Mouse (Mus musculus) lung, postnatal 4 days (tissue): ENCODE measurements at regions not wholly inside any gene's neighbourhood (a gene's known extent, or its start where the extent isn't known, plus 50 kb on each side); places are given as distances from the start of the nearest gene placed in this dataset.

Source experiments
- DNase-seq, 2 experiments: peaks; one replicate each; pipeline ENCODE4 v3.0.0; 2021

- no peak for DNase-seq
Observed at GRCm38 (mm10) chr8:6227901-6228300, 1122.8 kb upstream of the Slc10a2 start.

DNA sequence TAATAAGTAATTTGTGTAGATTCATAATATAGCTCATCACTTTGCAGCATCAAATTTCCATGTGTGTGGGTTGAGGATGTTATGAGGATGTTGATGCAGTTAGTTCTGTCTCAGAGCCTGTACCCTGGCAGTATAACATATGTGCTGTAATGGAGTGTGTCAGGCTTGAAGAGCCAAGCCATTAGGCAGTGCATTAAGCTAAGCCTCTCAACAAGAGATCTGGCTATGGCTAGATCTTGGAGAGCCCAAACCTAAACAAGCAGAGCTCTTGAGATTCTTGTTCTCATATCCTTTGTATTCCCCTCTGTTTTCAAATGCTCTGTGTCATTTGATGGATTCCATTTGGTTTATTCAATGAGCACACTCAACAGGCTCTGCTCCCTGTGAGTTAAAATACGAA lies 1120.0 kb upstream of the Slc10a2 start:
- DNase-seq, result no peak

- no peak for DNase-seq
Observed at GRCm38 (mm10) chr8:6207617-6208349, 1102.6 kb upstream of the Slc10a2 start.

DNA sequence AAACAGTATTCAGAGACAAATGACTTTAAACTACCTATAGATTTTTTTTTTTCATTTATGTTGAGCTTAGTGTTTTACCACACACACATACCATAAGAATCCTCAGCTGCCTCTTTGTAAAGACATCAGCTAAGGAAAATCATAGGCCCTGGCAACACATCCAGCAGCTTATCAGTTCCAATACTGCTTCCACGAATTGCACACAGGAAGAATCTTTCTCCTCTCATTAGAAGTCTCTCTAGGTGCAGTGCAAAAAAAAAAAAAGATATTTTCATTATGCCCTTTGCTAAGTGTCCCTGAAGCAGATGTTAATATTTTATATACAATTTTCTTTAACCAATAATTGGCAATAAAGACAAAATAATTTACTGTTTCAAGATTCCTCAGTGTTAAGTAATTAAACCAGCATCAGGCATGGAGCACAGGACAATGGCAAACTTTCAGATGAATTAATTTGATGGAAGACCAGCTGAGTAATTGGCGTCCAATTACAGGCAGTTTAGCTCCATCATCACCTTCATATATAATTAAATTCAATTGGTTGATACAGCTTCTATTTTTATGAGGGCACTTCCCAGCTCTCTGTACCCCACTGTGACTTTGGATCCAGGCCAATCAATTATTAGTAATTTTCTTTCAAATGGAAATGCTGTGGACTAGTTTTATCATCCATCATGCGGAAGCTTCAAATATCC lies 1099.0 kb upstream of the Slc10a2 start:
- no peak for DNase-seq

DNA sequence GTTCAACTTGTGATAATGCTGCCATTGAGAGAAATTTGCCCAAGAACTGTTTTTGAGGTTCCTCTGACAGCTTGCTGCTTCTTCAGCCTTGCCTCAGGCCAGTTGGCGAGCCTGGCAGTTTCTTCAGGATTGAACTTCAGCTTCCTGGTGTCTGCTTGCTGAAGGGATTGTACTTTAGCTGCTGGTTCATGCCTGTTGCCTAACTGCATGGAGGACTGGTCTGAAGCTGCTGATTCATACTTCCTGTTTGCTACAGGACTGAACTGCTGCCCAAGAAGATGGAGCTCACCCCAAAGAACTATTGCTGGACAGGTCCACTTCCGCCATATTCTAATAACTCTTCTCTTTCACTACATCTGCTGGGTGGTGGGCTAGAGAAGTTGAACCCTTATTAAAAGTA lies 1086.3 kb upstream of the Slc10a2 start:
- DNase-seq, result no peak

- no peak for DNase-seq
Observed at GRCm38 (mm10) chr8:6188422-6188821, 1083.3 kb upstream of the Slc10a2 start.

GRCm38 (mm10) chr8:6186561-6186960 lies 1081.4 kb upstream of the Slc10a2 start:
- no peak for DNase-seq

DNA sequence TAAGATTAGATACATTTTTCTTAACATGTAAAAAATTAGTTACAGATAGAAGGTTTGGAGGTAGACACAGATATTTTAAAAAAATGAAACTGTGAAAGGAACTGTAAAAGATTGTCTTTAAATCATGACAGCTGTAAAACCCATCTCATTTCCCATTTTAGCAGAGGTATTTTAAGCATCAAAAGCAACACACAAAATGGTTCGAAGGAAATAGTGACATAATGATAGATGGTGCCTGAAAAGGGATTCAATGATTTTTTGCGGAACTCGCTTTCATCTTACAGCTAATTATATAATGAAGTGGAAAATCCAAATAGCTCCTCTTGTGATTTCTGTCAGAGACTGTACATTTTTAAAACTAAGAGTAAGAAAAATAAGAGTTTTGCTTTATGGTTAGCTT lies 1074.5 kb upstream of the Slc10a2 start:
- DNase-seq, result no peak

GRCm38 (mm10) chr8:6166433-6166832 lies 1061.3 kb upstream of the Slc10a2 start:
- no peak for DNase-seq

GRCm38 (mm10) chr8:6165230-6165629 lies 1060.1 kb upstream of the Slc10a2 start:
- DNase-seq, result no peak

- no peak for DNase-seq
Observed at GRCm38 (mm10) chr8:6164758-6165157, 1059.6 kb upstream of the Slc10a2 start.

DNA sequence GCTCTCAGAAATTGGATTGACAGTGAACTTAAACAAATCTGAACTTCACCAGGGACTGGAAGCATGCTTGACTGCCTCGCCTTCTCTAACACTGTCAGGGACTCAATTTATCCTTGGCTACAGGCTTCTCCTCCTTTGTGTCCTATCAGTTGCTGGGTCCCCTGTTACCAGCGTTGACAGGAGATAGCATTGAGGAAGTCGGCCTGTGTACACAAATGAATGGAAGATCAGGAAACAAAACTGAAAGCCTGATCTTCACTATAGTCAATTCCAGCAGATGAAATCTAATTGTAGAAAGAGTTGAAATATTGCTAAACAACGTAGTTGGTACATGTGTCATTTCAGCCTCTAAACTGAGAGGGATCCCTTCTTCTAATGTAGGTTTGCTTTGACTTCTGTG lies 1039.4 kb upstream of the Slc10a2 start:
- no peak for DNase-seq

- no peak for DNase-seq
Observed at GRCm38 (mm10) chr8:6140090-6140489, 1034.9 kb upstream of the Slc10a2 start.

GRCm38 (mm10) chr8:6139171-6139570 lies 1034.0 kb upstream of the Slc10a2 start:
- DNase-seq, result no peak

DNA sequence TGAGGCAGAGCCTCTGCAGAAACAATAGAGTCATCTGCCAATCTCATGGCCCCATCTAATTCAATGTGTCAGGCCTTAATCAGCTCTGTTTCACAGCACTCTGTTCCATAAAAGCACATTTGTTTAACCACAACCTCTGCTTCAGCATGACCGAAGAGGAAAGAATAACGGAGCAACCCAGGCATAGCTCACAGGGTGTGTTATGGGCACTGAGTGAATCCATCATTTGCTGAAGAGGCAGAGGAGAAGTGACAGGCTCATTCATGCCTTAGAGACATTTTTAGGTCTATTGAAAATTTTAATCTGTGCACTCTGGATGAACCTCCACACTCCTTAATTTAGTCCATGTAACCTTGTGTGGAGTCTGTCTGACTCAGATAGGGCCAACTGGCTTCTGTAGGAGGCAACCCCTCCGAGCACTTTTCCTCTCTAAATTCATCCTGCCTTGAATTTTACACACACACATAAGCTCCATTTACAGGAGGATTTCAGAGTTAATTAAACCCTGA lies 1027.1 kb upstream of the Slc10a2 start:
- DNase-seq, result no peak

- DNase-seq, result no peak
Observed at GRCm38 (mm10) chr8:6125265-6125664, 1020.1 kb upstream of the Slc10a2 start.

- no peak for DNase-seq
Observed at GRCm38 (mm10) chr8:6119506-6119905, 1014.4 kb upstream of the Slc10a2 start.

DNA sequence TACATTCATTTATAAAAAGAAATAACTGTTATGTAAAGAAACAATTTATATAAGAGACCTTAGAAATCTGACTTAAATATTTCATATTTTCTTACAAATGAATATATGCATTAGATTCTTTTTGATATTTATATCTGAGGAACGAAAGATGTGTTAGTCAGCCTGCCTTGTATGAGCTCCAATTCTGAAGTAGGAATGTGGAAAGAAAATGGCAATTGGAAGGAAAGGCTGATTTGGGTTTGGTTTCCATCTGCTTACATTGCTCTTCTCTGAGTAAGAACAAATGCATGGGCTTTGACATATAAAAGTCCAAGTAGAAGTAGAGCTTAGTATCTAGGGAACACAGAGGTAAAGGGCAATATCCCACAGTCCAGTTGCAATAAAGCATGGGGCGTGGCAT lies 1006.2 kb upstream of the Slc10a2 start:
- no peak for DNase-seq

- no peak for DNase-seq
Observed at GRCm38 (mm10) chr8:6090028-6090427, 984.9 kb upstream of the Slc10a2 start.

GRCm38 (mm10) chr8:6043939-6044577 lies 938.9 kb upstream of the Slc10a2 start:
- peak; percentile 51 to 70 for DNase-seq

- peak in 1 of 2 experiments; percentile 20 for DNase-seq
Observed at GRCm38 (mm10) chr8:6012206-6012605, 907.1 kb upstream of the Slc10a2 start.

DNA sequence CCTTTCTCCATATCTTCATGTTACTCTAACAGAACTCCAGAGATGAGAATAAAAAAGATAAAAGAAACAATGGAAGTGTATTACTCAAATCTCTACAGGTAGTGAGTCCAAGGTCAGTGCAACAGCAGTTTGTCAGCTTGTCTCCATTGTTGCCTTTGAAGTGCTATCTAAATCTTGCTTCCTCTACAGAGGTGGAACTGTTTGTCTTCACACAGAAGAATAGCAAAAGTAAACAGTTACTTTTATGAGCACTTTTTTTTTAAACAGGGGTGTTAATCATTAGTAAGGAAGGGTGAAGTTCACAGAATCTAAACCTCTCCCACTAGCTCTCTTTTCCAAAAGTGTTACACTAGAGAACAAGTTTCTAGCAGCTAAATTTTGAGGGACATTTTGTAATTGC lies 906.0 kb upstream of the Slc10a2 start:
- no peak for DNase-seq

- no peak for DNase-seq
Observed at GRCm38 (mm10) chr8:6010712-6011111, 905.6 kb upstream of the Slc10a2 start.

DNA sequence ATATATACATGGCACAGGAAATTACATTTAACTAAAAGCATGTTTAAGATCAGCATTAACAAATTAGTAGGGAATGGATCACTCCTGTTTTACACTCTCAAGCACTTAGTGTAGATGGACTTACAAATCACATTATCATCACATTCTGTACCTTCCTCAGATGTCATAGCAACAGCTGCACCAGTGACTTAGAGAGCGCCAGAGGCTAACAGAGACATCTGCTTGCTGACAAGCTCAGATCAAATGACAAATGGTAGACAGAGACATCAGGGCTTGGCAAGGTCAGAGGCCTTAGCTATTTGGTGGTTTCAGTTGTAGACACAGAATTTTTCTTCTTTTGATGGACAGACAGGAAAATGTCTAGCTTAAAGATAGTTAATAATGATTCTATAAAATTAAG lies 897.5 kb upstream of the Slc10a2 start:
- no peak for DNase-seq
